8 mouse cellular contexts compared by ENCODE assay signal in genomic region chr12:47164736-47165135, GRCm38 (mm10).
DNase-seq lines count a peak whose midpoint lies in the region; ATAC-seq and TF ChIP-seq lines count a peak whose summit lies in the region.

No protein-coding gene starts in this region.

- peak overlapping the region; percentile 51 for H3K4me2 ChIP-seq in hindbrain, postnatal 0 days (ENCODE audit: low read depth, low read length)
- peak overlapping the region; percentile 48 for H3K4me2 ChIP-seq in neural tube, embryonic 15.5 days

- no peak for TF ChIP-seq CTCF in hindbrain, postnatal 0 days (IDR thresholded peaks at IDR 0.05; ENCODE audit: low read depth)

- no peaks in the 10 kb centered on the region for H3K27me3 ChIP-seq in hindbrain, postnatal 0 days (ENCODE audit: insufficient read depth, low read length)
- no peaks in the 10 kb centered on the region for H3K27me3 ChIP-seq in neural tube, embryonic 15.5 days (replicated peaks)

- peak; percentile 8 for DNase-seq in layer of hippocampus, adult 11-12 months (ENCODE audit: low spot score)
- DNase-seq in layer of hippocampus, adult 8-10 months (ENCODE audit: low spot score in 2 of 2) = no peak
- peak; percentile 14 for DNase-seq in embryo, embryonic 10.5 days (ENCODE audit: low spot score)
- DNase-seq in hindbrain, postnatal 0 days (ENCODE audit: low spot score) = peak; percentile 81
- DNase-seq in urinary bladder, postnatal 14 days (ENCODE audit: low spot score) = no peak
- no peak for DNase-seq in ovary, postnatal 10 days (ENCODE audit: low spot score)

- ATAC-seq in hindbrain, postnatal 0 days = peak; percentile 85
- peak; percentile 55 for ATAC-seq in neural tube, embryonic 15.5 days (ENCODE audit: low FRiP score)
- ATAC-seq in erythroblast, adult 5-6 weeks (replicated peaks; ENCODE audit: low FRiP score, poor library complexity, severe bottlenecking) = no peak

- H3K36me3 ChIP-seq in hindbrain, postnatal 0 days (ENCODE audit: insufficient read depth, low read length) = no peaks in the 10 kb centered on the region
- no peaks in the 10 kb centered on the region for H3K36me3 ChIP-seq in neural tube, embryonic 15.5 days

- peak overlapping the region; percentile 86 for H3K27ac ChIP-seq in hindbrain, postnatal 0 days
- peak overlapping the region; percentile 76 for H3K27ac ChIP-seq in neural tube, embryonic 15.5 days (replicated peaks)

- H3K4me3 ChIP-seq in hindbrain, postnatal 0 days (ENCODE audit: low read length) = peak overlapping the region; percentile 24
- peak overlapping the region; percentile 18 for H3K4me3 ChIP-seq in neural tube, embryonic 15.5 days (replicated peaks)

- peak overlapping the region; percentile 28; the same call in 1 of the 2 replicates for H3K9ac ChIP-seq in hindbrain, postnatal 0 days (replicated peaks; ENCODE audit: low read length)
- no peak overlapping the region for H3K9ac ChIP-seq in neural tube, embryonic 15.5 days (replicated peaks)

- no peaks in the 10 kb centered on the region for H3K9me3 ChIP-seq in hindbrain, postnatal 0 days (ENCODE audit: low read length)
- H3K9me3 ChIP-seq in neural tube, embryonic 15.5 days (replicated peaks) = no peaks in the 10 kb centered on the region

- WGBS in hindbrain, postnatal 0 days = 27% methylated on average over 8 of the region's 8 CpGs
- 56% methylated on average over 8 of the region's 8 CpGs for WGBS in neural tube, embryonic 15.5 days

- H3K4me1 ChIP-seq in hindbrain, postnatal 0 days (ENCODE audit: insufficient read depth, low read length) = 0 out of 2 replicates have a peak, but pooled peaks cover 8% of the 10 kb centered on the region
- H3K4me1 ChIP-seq in neural tube, embryonic 15.5 days = peaks cover 25% of the 10 kb centered on the region

Comparison
In these comparisons a context has a peak if more than half of its experiments do, and no peak if none do; other contexts are left out.
1. DNase-seq: peak in layer of hippocampus, adult 11-12 months (single experiment), embryo, embryonic 10.5 days (single experiment) and hindbrain, postnatal 0 days (single experiment); none in layer of hippocampus, adult 8-10 months (0 of 2), urinary bladder, postnatal 14 days (single experiment) and ovary, postnatal 10 days (single experiment).